Mouse (Mus musculus) bone marrow macrophage, adult 2 months (primary cell): ENCODE measurements around the gene Trim34a. TPM values are rescaled to one million over a fixed set of nuclear protein-coding genes. Genes with fewer than 3 reads are reported as not detected.

Experiments used
- H3K27ac ChIP-seq: 2 replicates; pipeline ENCODE4 v1.5.1; 2012; ENCODE audit warnings: low read depth, low read length; ENCODE audit not compliant: insufficient read depth
- H3K4me1 ChIP-seq: 2 replicates; pipeline ENCODE4 v1.6.1; 2012; ENCODE audit warnings: low read length; ENCODE audit not compliant: control insufficient read depth, insufficient read depth
- H3K4me3 ChIP-seq: 2 replicates; pipeline ENCODE4 v1.5.1; 2012; ENCODE audit warnings: mild to moderate bottlenecking, low read length, moderate library complexity; ENCODE audit not compliant: insufficient read depth
- CTCF ChIP-seq: IDR thresholded peaks from 2 replicates; pipeline ENCODE4 v1.5.1; 2012; ENCODE audit warnings: low read depth, mild to moderate bottlenecking, low read length, moderate library complexity
- POLR2A ChIP-seq: IDR thresholded peaks from 2 replicates; pipeline ENCODE4 v1.6.1; 2012; ENCODE audit warnings: mild to moderate bottlenecking, low read depth, low read length, borderline replicate concordance
- polyA plus RNA-seq: library from polyadenylated mRNA; stranded (reverse); fragments of >200 nt; gene quantifications from 2 replicates; pipeline ENCODE4 v1.2.4, GENCODE M21; 2012; ENCODE audit not compliant: missing spikeins, insufficient read depth, insufficient read length

Gene Trim34a
- polyA plus RNA-seq = 50.1 and 53.9 TPM in 2 replicates

GRCm38 (mm10) chr7:104244287-104245181, at the start of gene Trim34a:
Trim34a (plus strand) TSS chr7:104244457.
- 0 out of 2 replicates have a peak, but pooled peaks cover 2% of the 10 kb centered on the region for H3K4me1 ChIP-seq
- peak within 1 kb of the TSS; percentile 82 for H3K4me3 ChIP-seq
- peak within 1 kb of the TSS; percentile 29 for H3K27ac ChIP-seq
- no peak for TF ChIP-seq POLR2A
- TF ChIP-seq CTCF = no peak

DNA sequence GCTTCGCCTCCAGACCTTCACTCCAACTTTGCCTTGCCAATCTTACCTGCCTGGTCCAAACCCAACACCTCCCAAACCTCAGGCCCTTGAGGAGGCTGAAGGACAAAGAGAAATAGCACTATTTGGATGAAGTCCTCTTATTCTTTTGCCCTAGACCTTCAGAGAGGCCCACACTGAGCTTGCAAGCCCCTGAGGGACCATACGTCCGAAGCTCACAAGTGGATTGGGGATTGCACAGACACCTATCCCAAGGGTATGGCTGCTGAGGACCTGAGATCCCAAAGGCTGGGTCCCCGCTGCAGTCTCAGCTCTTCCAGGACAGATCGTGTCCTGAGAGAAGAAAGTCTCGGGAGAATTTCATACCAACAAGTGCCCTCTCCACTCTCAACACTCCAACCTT, 48.4 kb upstream of the Trim34a start, which contains the start of gene Olfr649:
Olfr649 (minus strand) TSS at position 101 of the 400 bp plus-strand sequence.
- TF ChIP-seq CTCF (no peak), POLR2A (no peak)
- no peak within 1 kb of the TSS for H3K27ac ChIP-seq
- H3K4me3 ChIP-seq = no peak within 1 kb of the TSS
- no peaks in the 10 kb centered on the region for H3K4me1 ChIP-seq

- no peaks in the 10 kb centered on the region for H3K4me1 ChIP-seq
- H3K4me3 ChIP-seq = no peak overlapping the region
- no peak overlapping the region for H3K27ac ChIP-seq
- no peak for TF ChIP-seq POLR2A
- TF ChIP-seq CTCF = peak; percentile 92
These were observed 44.4 kb upstream of the Trim34a start for GRCm38 (mm10) chr7:104199822-104200221.

GRCm38 (mm10) chr7:104206197-104206596, 38.1 kb upstream of the Trim34a start:
- Histone ChIP-seq H3K4me3 (no peak overlapping the region), H3K4me1 (no peaks in the 10 kb centered on the region), H3K27ac (no peak overlapping the region)
- TF ChIP-seq CTCF (no peak), POLR2A (no peak)

DNA sequence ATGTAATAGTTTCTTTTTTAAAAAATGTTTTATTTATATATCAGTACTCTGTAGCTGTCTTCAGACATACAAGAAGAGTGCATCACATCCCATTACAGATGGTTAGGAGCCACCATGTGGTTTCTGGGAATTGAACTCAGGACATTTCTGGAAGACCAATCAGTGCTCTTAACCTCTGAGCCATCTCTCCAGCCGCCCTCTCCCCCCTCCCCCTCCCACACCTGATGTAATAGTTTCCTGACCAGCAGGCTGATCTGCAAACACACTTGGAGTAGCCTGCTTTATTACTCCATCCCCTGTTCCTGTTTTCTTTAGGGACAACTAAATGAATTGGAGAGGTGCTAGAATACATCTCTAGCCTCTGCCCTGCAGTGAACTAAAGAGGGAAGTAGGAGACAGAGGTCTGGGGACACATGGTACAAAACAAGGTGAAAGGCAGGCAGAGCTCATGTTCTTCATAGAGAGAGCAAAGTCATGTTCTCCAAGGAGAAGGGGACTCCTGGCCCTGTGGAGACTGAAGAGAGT, 28.2 kb upstream of the Trim34a start:
- no peak overlapping the region for H3K4me3 ChIP-seq
- H3K4me1 ChIP-seq = no peaks in the 10 kb centered on the region
- no peak overlapping the region for H3K27ac ChIP-seq
- no peak for TF ChIP-seq CTCF
- no peak for TF ChIP-seq POLR2A

DNA sequence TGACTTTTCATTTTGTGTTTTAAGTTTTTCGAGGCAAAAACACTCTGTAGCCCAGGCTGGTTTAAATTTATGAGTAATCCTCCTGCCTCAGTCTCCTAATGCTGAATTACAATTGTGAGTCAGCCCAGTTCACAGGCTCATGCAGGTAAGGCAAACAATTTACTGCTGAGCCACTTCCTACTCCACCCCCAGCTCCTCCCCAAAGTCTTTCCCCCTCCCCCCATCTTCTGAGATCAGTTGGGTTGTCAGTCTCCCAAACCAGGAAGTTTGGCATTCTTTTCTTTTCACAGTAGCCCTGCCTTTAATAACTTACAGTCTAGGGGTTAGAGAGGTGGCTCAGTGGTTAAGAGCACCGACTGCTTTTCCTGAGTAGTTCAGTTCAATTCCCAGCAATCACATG, 26.4 kb upstream of the Trim34a start:
- Histone ChIP-seq H3K27ac (no peak overlapping the region), H3K4me3 (no peak overlapping the region), H3K4me1 (no peaks in the 10 kb centered on the region)
- TF ChIP-seq POLR2A = no peak
- no peak for TF ChIP-seq CTCF

GRCm38 (mm10) chr7:104218701-104219569, 25.3 kb upstream of the Trim34a start, which contains the start of gene Trim6:
Trim6 (plus strand) TSS chr7:104218793.
- Histone ChIP-seq H3K27ac (no peak within 1 kb of the TSS), H3K4me3 (peak within 1 kb of the TSS; percentile 20; the same call in 1 of the 2 replicates), H3K4me1 (no peaks in the 10 kb centered on the region)
- TF ChIP-seq POLR2A (no peak), CTCF (no peak)

DNA sequence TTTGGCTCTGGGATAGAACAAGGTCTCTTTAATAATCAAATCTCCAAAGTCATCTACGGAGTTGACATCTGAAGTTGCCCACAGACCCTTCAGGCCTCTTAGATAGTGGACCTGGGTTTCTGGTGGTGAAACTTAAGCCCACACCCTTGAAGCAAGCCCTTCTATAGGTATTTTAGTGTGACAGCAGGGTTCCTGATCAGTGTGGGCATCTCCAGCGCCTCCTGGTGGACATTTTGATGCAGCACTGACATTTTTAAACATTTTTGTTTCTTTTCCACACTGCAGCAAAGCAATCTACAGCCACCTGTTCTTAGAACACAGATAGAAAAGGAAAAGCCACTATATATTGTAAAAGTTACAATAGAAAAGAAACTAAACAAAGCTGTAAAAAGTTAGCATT, 13.1 kb upstream of the Trim34a start:
- Histone ChIP-seq H3K27ac (no peak overlapping the region), H3K4me3 (no peak overlapping the region), H3K4me1 (no peaks in the 10 kb centered on the region)
- TF ChIP-seq CTCF = peak; percentile 67
- no peak for TF ChIP-seq POLR2A

GRCm38 (mm10) chr7:104240857-104241256, 3.4 kb upstream of the Trim34a start:
- H3K27ac ChIP-seq = no peak overlapping the region
- no peak overlapping the region for H3K4me3 ChIP-seq
- TF ChIP-seq CTCF (no peak), POLR2A (no peak)
- H3K4me1 ChIP-seq = 0 out of 2 replicates have a peak, but pooled peaks cover 2% of the 10 kb centered on the region
